Mouse (Mus musculus) ES-Bruce4 (cell line): ENCODE data around the gene Gpd2. TPM values are rescaled to one million over a fixed set of nuclear protein-coding genes. Genes with fewer than 3 reads are reported as not detected.

ENCODE experiments used
- H3K27ac ChIP-seq: 2 replicates; pipeline ENCODE4 v1.5.1; 2012; ENCODE audit warnings: low read length, inconsistent platforms; ENCODE audit not compliant: insufficient read depth
- H3K27me3 ChIP-seq: 2 replicates; pipeline ENCODE4 v1.6.1; 2012; ENCODE audit warnings: mild to moderate bottlenecking, low read length, inconsistent platforms; ENCODE audit not compliant: control insufficient read depth, poor library complexity, insufficient read depth, severe bottlenecking
- H3K36me3 ChIP-seq: 2 replicates; pipeline ENCODE4 v1.6.1; 2012; ENCODE audit warnings: inconsistent platforms, mild to moderate bottlenecking, low read length, moderate library complexity; ENCODE audit not compliant: control insufficient read depth, poor library complexity, insufficient read depth, severe bottlenecking
- H3K4me1 ChIP-seq: one replicate; pipeline ENCODE4 v1.8.1; 2011; ENCODE audit warnings: low read length; ENCODE audit not compliant: control insufficient read depth, insufficient read depth
- H3K4me3 ChIP-seq: 2 replicates; pipeline ENCODE4 v1.5.1; 2011; ENCODE audit warnings: low read depth, mild to moderate bottlenecking, low read length
- H3K9ac ChIP-seq: 2 replicates; pipeline ENCODE4 v1.6.1; 2012; ENCODE audit warnings: low read depth, mild to moderate bottlenecking, inconsistent platforms; ENCODE audit not compliant: poor library complexity, severe bottlenecking
- H3K9me3 ChIP-seq: replicated peaks from 2 replicates; pipeline ENCODE4 v1.6.1; 2012; ENCODE audit warnings: mild to moderate bottlenecking, low read length, inconsistent platforms; ENCODE audit not compliant: control insufficient read depth, poor library complexity, insufficient read depth, severe bottlenecking
- CTCF ChIP-seq: IDR thresholded peaks from one replicate; pipeline ENCODE4 v1.8.1; 2011; ENCODE audit warnings: low read depth, low read length
- EP300 ChIP-seq: IDR thresholded peaks from 2 replicates; pipeline ENCODE4 v1.6.1; 2011; ENCODE audit warnings: low read depth, low read length; ENCODE audit not compliant: insufficient read depth
- POLR2A ChIP-seq: IDR thresholded peaks from one replicate; pipeline ENCODE4 v1.8.1; 2011; ENCODE audit warnings: low read length; ENCODE audit not compliant: insufficient read depth
- polyA plus RNA-seq: library from polyadenylated mRNA; stranded (reverse); fragments of >200 nt; gene quantifications from 2 replicates; pipeline ENCODE4 v1.2.4, GENCODE M21; 2011; ENCODE audit warnings: low read depth; ENCODE audit not compliant: missing spikeins, insufficient read depth, insufficient read length

Gene Gpd2
- polyA plus RNA-seq, 1 experiment: 40.0 TPM

DNA sequence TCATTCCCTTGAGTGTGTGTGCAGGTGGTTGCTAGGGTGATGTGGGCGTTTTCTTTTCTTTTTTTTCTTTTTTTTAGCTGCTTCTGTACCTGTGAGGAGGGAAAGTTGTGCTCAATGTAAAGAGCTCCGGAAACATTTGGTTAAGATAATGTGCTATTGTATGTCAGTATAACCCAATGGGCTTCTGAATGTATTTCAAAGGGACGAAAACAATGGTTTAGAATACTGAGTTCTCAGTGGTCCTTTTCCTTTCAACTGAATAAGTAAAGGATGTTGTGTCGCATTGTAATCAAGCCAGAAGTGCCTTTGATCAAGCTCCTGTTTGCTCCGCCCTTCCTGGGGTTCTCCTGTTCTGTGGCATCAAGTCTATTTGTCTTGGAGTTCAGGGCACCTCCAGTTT is 6.6 kb downstream of the Gpd2 start:
- TF ChIP-seq EP300: no peak
- no peak for TF ChIP-seq CTCF
- TF ChIP-seq POLR2A: no peak
- no peaks in the 10 kb centered on the region for H3K36me3 ChIP-seq
- no peaks in the 10 kb centered on the region for H3K9me3 ChIP-seq
- H3K4me1 ChIP-seq: peaks cover 3% of the 10 kb centered on the region
- no peak overlapping the region for H3K4me3 ChIP-seq
- H3K9ac ChIP-seq: no peak overlapping the region
- no peak overlapping the region for H3K27ac ChIP-seq
- H3K27me3 ChIP-seq: no peaks in the 10 kb centered on the region

DNA sequence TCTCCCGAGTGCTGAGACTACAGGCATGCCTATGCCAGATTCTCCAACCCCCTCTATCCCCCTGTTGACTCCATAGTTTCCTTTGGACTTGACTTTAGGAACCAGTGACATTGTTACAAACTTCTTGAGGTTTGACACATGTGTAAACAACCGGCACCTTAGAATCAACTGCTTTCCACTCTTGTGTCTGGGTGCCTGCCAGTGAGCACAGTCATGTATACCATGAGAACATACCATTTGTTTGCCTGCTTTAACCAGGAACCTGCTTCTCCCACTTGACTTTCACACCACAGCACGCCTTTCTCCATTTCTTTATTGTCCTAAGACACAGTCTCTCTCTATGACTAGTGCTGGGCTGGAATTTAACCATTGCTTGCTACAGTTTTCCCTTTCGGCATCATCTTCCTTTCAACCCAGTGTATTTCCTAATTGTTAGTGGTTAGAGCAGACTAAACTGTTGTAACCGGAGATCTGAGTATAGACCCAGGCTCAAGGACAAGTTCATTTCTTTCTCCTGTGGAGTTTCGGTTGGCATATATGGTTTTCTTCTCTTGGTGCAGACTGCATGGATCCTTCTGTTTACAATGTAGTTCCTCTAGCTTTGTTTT is 8.4 kb downstream of the Gpd2 start:
- no peak for TF ChIP-seq POLR2A
- TF ChIP-seq CTCF: no peak
- no peak for TF ChIP-seq EP300
- H3K4me1 ChIP-seq: no peaks in the 10 kb centered on the region
- H3K27me3 ChIP-seq: no peaks in the 10 kb centered on the region
- H3K9me3 ChIP-seq: no peaks in the 10 kb centered on the region
- H3K27ac ChIP-seq: no peak overlapping the region
- H3K4me3 ChIP-seq: no peak overlapping the region
- no peak overlapping the region for H3K9ac ChIP-seq
- no peaks in the 10 kb centered on the region for H3K36me3 ChIP-seq

DNA sequence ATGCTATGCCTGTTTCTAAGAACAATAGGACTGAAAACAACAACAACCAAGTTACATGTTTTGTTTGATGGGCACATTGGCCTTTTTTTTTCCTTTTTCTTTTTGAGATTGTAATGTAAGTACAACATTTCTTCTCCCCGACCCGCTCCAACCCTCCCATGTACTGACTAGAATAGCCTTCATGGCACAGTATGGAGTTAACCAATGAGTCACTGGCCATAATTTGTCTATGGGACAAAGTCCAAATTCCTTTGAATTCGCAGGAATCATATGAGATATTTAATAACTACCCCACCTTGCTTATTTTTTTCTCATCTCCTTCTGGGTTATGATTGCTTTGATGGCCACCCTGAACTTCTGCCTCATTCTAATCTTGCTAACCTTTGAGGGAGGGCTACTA is 12.7 kb downstream of the Gpd2 start:
- Histone ChIP-seq H3K27ac (no peak overlapping the region), H3K9me3 (no peaks in the 10 kb centered on the region), H3K36me3 (no peaks in the 10 kb centered on the region), H3K27me3 (no peaks in the 10 kb centered on the region), H3K4me3 (no peak overlapping the region), H3K4me1 (no peaks in the 10 kb centered on the region), H3K9ac (no peak overlapping the region)
- no peak for TF ChIP-seq POLR2A
- TF ChIP-seq CTCF: no peak
- TF ChIP-seq EP300: no peak

DNA sequence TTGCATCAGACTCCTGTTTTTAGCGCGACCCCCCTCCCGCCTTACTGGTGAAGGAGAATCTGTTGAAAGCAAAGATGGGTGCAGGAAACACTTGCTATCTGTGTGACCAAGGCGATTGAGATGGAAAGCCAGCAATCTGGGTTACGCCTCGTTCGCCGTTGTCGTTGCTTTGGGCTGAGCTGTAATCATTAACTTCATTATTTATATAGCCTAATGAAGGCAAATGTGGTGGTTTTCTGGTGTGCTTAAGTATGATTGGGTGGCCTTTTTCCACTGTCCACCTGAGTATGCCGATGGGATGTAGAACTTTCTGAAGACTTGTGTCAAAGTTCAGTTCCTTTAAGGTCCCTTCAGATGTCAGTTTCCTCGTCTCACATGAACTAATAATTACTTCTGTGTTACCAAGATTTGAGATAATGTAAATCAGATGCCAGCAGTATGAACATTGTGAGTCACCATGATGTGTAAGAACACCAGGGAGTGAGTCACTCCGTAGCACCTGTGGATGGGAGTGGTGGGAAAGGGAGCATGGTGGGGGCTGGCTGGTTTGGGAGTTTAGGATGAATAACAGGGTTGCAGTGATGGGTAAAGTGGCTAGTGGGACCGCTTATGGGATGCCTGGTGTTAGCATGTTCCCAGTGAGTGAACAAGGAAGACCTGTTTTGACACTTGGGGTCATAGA is 14.3 kb downstream of the Gpd2 start:
- Histone ChIP-seq H3K27ac (no peak overlapping the region), H3K36me3 (no peaks in the 10 kb centered on the region), H3K4me1 (no peaks in the 10 kb centered on the region), H3K27me3 (no peaks in the 10 kb centered on the region), H3K9me3 (no peaks in the 10 kb centered on the region), H3K9ac (no peak overlapping the region), H3K4me3 (no peak overlapping the region)
- TF ChIP-seq POLR2A (no peak), CTCF (no peak), EP300 (no peak)

DNA sequence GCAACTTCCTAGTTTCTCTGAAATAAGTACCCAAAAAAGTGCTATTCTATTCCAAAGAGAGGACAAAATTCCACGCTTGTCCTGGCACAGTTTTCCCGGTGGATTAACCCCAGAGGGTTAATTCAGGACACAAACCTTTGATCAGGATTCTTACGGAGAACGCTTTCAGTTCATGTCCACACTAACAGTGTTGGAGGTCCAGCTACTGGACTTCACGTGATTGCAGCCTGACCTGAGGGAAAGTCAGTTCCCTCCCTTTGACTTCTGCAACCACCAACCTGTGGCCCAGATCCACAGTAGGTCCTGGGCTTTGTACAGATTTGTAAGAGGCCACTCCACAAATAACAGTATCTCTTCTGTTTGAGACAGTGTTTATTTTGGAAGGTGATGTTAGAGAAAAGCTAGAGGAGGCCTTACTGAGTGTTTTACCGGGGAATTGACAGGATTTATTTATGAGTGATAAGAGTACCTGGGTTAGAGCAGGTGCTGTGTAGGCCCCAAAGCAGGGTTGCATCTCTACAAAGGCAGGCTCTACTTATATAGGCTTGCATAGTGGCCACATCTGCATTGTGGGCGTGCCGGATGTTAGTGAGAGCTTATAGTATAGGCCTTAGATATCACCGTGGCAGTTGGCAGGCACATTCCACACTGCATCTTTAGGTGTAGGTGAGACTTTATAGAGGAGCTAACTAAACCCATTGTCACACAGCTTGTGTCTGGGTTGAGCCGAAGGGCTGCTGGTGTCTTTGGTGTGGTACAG is 15.3 kb downstream of the Gpd2 start:
- no peak overlapping the region for H3K4me3 ChIP-seq
- H3K9me3 ChIP-seq: no peaks in the 10 kb centered on the region
- H3K9ac ChIP-seq: no peak overlapping the region
- TF ChIP-seq EP300: no peak
- TF ChIP-seq POLR2A: no peak
- no peak for TF ChIP-seq CTCF
- peaks cover under 1% of the 10 kb centered on the region for H3K4me1 ChIP-seq
- no peaks in the 10 kb centered on the region for H3K27me3 ChIP-seq
- no peak overlapping the region for H3K27ac ChIP-seq
- H3K36me3 ChIP-seq: no peaks in the 10 kb centered on the region

DNA sequence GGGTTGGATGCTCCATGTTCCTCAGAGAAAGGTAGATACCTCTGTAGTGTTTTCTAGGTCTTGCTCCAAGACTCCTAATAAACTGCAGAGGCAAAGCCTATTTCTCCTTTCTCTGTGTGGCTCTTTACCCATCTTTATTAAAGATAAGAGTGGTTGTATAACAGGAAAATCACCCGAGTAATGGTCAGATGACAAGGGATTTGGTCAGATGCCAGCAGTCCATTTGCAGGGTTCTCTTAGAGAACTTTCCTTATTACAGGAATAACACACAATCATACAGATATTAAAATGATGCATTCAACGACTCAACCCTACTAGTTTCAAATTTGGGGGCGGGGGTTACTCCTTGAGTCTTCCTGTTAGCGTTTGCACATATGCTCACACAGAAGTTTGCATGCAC is 16.8 kb downstream of the Gpd2 start:
- H3K4me1 ChIP-seq: peaks cover 2% of the 10 kb centered on the region
- no peak overlapping the region for H3K4me3 ChIP-seq
- no peak for TF ChIP-seq POLR2A
- TF ChIP-seq CTCF: no peak
- TF ChIP-seq EP300: no peak
- H3K27me3 ChIP-seq: no peaks in the 10 kb centered on the region
- no peaks in the 10 kb centered on the region for H3K36me3 ChIP-seq
- H3K27ac ChIP-seq: no peak overlapping the region
- H3K9me3 ChIP-seq: no peaks in the 10 kb centered on the region
- no peak overlapping the region for H3K9ac ChIP-seq
